Mouse (Mus musculus): ENCODE measurements around the gene Tspan14.

GRCm38 (mm10) chr14:40935481-40935880 is 31.1 kb downstream of the Tspan14 start:
- TF ChIP-seq CHD2 (IDR thresholded peaks at IDR 0.05; ENCODE audit: low read depth, low read length) (no peak), ZC3H11A (IDR thresholded peaks at IDR 0.05; ENCODE audit: borderline replicate concordance, low read depth, low read length) (no peak)

All from ES-E14 (cell line).